Mouse (Mus musculus): ENCODE measurements at regions not wholly inside any gene's neighbourhood (a gene's known extent, or its start where the extent isn't known, plus 50 kb on each side); places are given as distances from the start of the nearest gene placed in this dataset.

GRCm38 (mm10) chr3:43339101-43339500, 1596.7 kb downstream of the D3Ertd751e start:
- Histone ChIP-seq H3K4me2 (ENCODE audit: low read depth, low read length) (no peak overlapping the region), H3K4me1 (ENCODE audit: control insufficient read depth, insufficient read depth) (no peaks in the 10 kb centered on the region), H3K36me3 (replicated peaks; ENCODE audit: control insufficient read depth, insufficient read depth, low read length) (no peaks in the 10 kb centered on the region), H3K4me3 (ENCODE audit: low read depth, low read length) (no peak overlapping the region), H3K27ac (ENCODE audit: low read depth) (no peak overlapping the region), H3K9ac (replicated peaks; ENCODE audit: low read depth, low read length) (no peak overlapping the region), H3K27me3 (ENCODE audit: control insufficient read depth, insufficient read depth, low read length) (no peaks in the 10 kb centered on the region), H3K9me3 (replicated peaks; ENCODE audit: control insufficient read depth, low read length) (no peaks in the 10 kb centered on the region)
- DNase-seq (ENCODE audit: low spot score) (no peak), ATAC-seq (ENCODE audit: insufficient read depth, low read depth) (no peak)
- TF ChIP-seq EP300 (IDR thresholded peaks at IDR 0.05; ENCODE audit: low read depth) (no peak), CTCF (IDR thresholded peaks at IDR 0.05; ENCODE audit: low read depth) (no peak)
- WGBS = 72% methylated on average over 4 of the region's 4 CpGs

- Histone ChIP-seq H3K9ac (replicated peaks; ENCODE audit: low read depth, low read length) (no peak overlapping the region), H3K4me2 (ENCODE audit: low read depth, low read length) (no peak overlapping the region), H3K4me3 (ENCODE audit: low read depth, low read length) (no peak overlapping the region), H3K36me3 (replicated peaks; ENCODE audit: control insufficient read depth, insufficient read depth, low read length) (no peaks in the 10 kb centered on the region), H3K4me1 (ENCODE audit: control insufficient read depth, insufficient read depth) (no peaks in the 10 kb centered on the region), H3K27me3 (ENCODE audit: control insufficient read depth, insufficient read depth, low read length) (no peaks in the 10 kb centered on the region), H3K9me3 (replicated peaks; ENCODE audit: control insufficient read depth, low read length) (no peaks in the 10 kb centered on the region), H3K27ac (ENCODE audit: low read depth) (no peak overlapping the region)
- no peak for DNase-seq (ENCODE audit: low spot score)
- TF ChIP-seq CTCF (IDR thresholded peaks at IDR 0.05; ENCODE audit: low read depth) (0 out of 2 replicates have a peak, but pooled peaks have one; percentile 15), EP300 (IDR thresholded peaks at IDR 0.05; ENCODE audit: low read depth) (no peak)
- 44% methylated on average over 1 of the region's 1 CpGs for WGBS
- no peak for ATAC-seq (ENCODE audit: insufficient read depth, low read depth)
Measured at GRCm38 (mm10) chr3:43342928-43343327, 1600.5 kb downstream of the D3Ertd751e start.

- H3K4me3 ChIP-seq (ENCODE audit: low read depth, low read length) = no peak overlapping the region
- H3K36me3 ChIP-seq (replicated peaks; ENCODE audit: control insufficient read depth, insufficient read depth, low read length) = no peaks in the 10 kb centered on the region
- no peaks in the 10 kb centered on the region for H3K9me3 ChIP-seq (replicated peaks; ENCODE audit: control insufficient read depth, low read length)
- no peak overlapping the region for H3K27ac ChIP-seq (ENCODE audit: low read depth)
- H3K9ac ChIP-seq (replicated peaks; ENCODE audit: low read depth, low read length) = no peak overlapping the region
- no peaks in the 10 kb centered on the region for H3K27me3 ChIP-seq (ENCODE audit: control insufficient read depth, insufficient read depth, low read length)
- TF ChIP-seq CTCF (IDR thresholded peaks at IDR 0.05; ENCODE audit: low read depth) (no peak), EP300 (IDR thresholded peaks at IDR 0.05; ENCODE audit: low read depth) (no peak)
- H3K4me2 ChIP-seq (ENCODE audit: low read depth, low read length) = no peak overlapping the region
- ATAC-seq (ENCODE audit: insufficient read depth, low read depth) = no peak
- no peak for DNase-seq (ENCODE audit: low spot score)
- H3K4me1 ChIP-seq (ENCODE audit: control insufficient read depth, insufficient read depth) = no peaks in the 10 kb centered on the region
Measured at GRCm38 (mm10) chr3:43352829-43353228, 1610.4 kb downstream of the D3Ertd751e start.

- Histone ChIP-seq H3K4me1 (ENCODE audit: control insufficient read depth, insufficient read depth) (no peaks in the 10 kb centered on the region), H3K36me3 (replicated peaks; ENCODE audit: control insufficient read depth, insufficient read depth, low read length) (no peaks in the 10 kb centered on the region), H3K9me3 (replicated peaks; ENCODE audit: control insufficient read depth, low read length) (no peaks in the 10 kb centered on the region), H3K27me3 (ENCODE audit: control insufficient read depth, insufficient read depth, low read length) (no peaks in the 10 kb centered on the region), H3K4me3 (ENCODE audit: low read depth, low read length) (no peak overlapping the region), H3K27ac (ENCODE audit: low read depth) (no peak overlapping the region), H3K9ac (replicated peaks; ENCODE audit: low read depth, low read length) (no peak overlapping the region), H3K4me2 (ENCODE audit: low read depth, low read length) (no peak overlapping the region)
- no peak for ATAC-seq (ENCODE audit: insufficient read depth, low read depth)
- 79% methylated on average over 1 of the region's 1 CpGs for WGBS
- no peak for DNase-seq (ENCODE audit: low spot score)
- TF ChIP-seq CTCF (IDR thresholded peaks at IDR 0.05; ENCODE audit: low read depth) (no peak), EP300 (IDR thresholded peaks at IDR 0.05; ENCODE audit: low read depth) (no peak)
Measured at GRCm38 (mm10) chr3:43358511-43358910, 1616.1 kb downstream of the D3Ertd751e start.

DNA sequence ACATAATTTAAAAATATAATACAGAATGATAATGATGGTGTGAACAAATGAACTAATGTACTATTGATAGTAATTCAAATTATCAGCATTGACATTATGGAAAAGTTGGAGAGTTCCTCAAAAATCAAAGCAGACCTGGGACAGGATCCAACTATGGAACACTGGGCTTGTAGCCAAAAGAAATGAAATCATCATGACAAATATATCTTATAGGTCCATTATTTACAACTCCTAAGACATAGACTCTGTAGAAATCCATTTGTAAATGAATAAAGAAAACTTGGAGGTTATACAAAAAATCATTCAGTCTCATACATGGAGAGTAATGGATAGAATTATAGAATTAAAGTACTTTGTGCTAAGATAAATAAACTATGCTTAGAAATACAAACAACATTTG, 1657.5 kb downstream of the D3Ertd751e start:
- no peak for TF ChIP-seq CTCF (IDR thresholded peaks at IDR 0.05; ENCODE audit: low read depth)
- no peak for TF ChIP-seq EP300 (IDR thresholded peaks at IDR 0.05; ENCODE audit: low read depth)
- Histone ChIP-seq H3K27ac (ENCODE audit: low read depth) (no peak overlapping the region), H3K4me2 (ENCODE audit: low read depth, low read length) (no peak overlapping the region), H3K9me3 (replicated peaks; ENCODE audit: control insufficient read depth, low read length) (no peaks in the 10 kb centered on the region), H3K36me3 (replicated peaks; ENCODE audit: control insufficient read depth, insufficient read depth, low read length) (no peaks in the 10 kb centered on the region), H3K27me3 (ENCODE audit: control insufficient read depth, insufficient read depth, low read length) (no peaks in the 10 kb centered on the region), H3K9ac (replicated peaks; ENCODE audit: low read depth, low read length) (no peak overlapping the region), H3K4me1 (ENCODE audit: control insufficient read depth, insufficient read depth) (no peaks in the 10 kb centered on the region), H3K4me3 (ENCODE audit: low read depth, low read length) (no peak overlapping the region)
- DNase-seq (ENCODE audit: low spot score) = peak; percentile 5
- no peak for ATAC-seq (ENCODE audit: insufficient read depth, low read depth)

GRCm38 (mm10) chr3:43424886-43425285, 1682.5 kb downstream of the D3Ertd751e start:
- no peak overlapping the region for H3K9ac ChIP-seq (replicated peaks; ENCODE audit: low read depth, low read length)
- no peak overlapping the region for H3K27ac ChIP-seq (ENCODE audit: low read depth)
- WGBS = 77% methylated on average over 1 of the region's 1 CpGs
- no peak overlapping the region for H3K4me3 ChIP-seq (ENCODE audit: low read depth, low read length)
- no peak for DNase-seq (ENCODE audit: low spot score)
- ATAC-seq (ENCODE audit: insufficient read depth, low read depth) = no peak
- H3K4me2 ChIP-seq (ENCODE audit: low read depth, low read length) = no peak overlapping the region
- no peak for TF ChIP-seq CTCF (IDR thresholded peaks at IDR 0.05; ENCODE audit: low read depth)
- TF ChIP-seq EP300 (IDR thresholded peaks at IDR 0.05; ENCODE audit: low read depth) = no peak
- no peaks in the 10 kb centered on the region for H3K36me3 ChIP-seq (replicated peaks; ENCODE audit: control insufficient read depth, insufficient read depth, low read length)
- no peaks in the 10 kb centered on the region for H3K9me3 ChIP-seq (replicated peaks; ENCODE audit: control insufficient read depth, low read length)
- no peaks in the 10 kb centered on the region for H3K27me3 ChIP-seq (ENCODE audit: control insufficient read depth, insufficient read depth, low read length)
- no peaks in the 10 kb centered on the region for H3K4me1 ChIP-seq (ENCODE audit: control insufficient read depth, insufficient read depth)
